In the genomic region with DNA sequence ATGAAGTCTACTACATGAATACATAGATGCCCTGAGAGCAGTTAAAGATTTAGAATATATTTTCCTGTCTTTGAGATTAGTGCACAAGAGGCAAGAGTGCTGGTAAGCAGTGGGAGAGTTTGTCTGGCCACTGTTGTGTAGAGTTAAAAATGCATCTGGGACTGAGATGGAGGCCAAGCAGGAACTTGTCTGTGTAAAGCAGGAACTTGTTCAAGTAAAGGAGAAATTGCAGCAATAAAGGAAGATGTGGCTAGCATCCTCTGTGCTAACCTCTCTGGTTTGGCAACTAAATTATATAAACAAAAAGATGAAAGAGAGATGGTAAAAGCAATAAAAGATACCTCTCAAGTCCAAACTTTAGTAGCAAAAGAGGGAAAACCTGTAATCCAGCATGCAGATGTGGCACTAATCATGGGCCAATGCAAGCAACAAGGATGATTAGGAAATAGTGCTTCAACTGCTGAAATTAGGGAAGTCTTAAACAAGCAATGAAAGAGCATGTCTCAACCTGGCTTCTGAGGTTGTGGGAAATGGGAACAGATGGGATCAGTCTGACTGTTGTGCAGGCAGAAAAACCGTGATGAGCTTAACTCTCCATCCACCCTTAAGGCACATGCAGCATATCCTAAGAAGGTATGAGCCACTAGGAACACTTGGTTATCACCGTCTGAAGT, we compare ENCODE assay signal across 20 mouse cellular contexts. TPM values are rescaled to one million over a fixed set of nuclear protein-coding genes. Genes with fewer than 3 reads are reported as not detected.
DNase-seq lines count a peak whose midpoint lies in the region; ATAC-seq lines count a peak whose summit lies in the region.
"Had no signal": no experiment of that assay in that cellular context is flagged by ENCODE, and none has a peak within 500 bp of the region (broad histone marks: within the 10 kb centered on the region; RNA-seq: fewer than 3 reads in every experiment).

No protein-coding gene starts in this region.

- H3K27ac ChIP-seq in embryonic facial prominence, embryonic 14.5 days (replicated peaks; ENCODE audit: low read depth, low read length): no peak overlapping the region
- no peak overlapping the region for H3K27ac ChIP-seq in embryonic facial prominence, embryonic 10.5 days (replicated peaks)
- H3K27ac ChIP-seq: embryonic facial prominence, embryonic 12.5 days; forebrain, embryonic 13.5 days; heart, embryonic 13.5 days; hindbrain, embryonic 14.5 days had no signal

- no peak overlapping the region for H3K4me2 ChIP-seq in embryonic facial prominence, embryonic 14.5 days (ENCODE audit: low read depth, low read length)
- H3K4me2 ChIP-seq: embryonic facial prominence, embryonic 12.5 days; forebrain, embryonic 13.5 days; heart, embryonic 13.5 days; hindbrain, embryonic 14.5 days had no signal

- H3K9ac ChIP-seq in embryonic facial prominence, embryonic 14.5 days (ENCODE audit: low read depth, low read length): no peak overlapping the region
- H3K9ac ChIP-seq: embryonic facial prominence, embryonic 12.5 days; forebrain, embryonic 13.5 days; forebrain, postnatal 0 days; heart, embryonic 13.5 days; hindbrain, embryonic 14.5 days had no signal

- no peaks in the 10 kb centered on the region for H3K4me1 ChIP-seq in embryonic facial prominence, embryonic 14.5 days (ENCODE audit: control insufficient read depth, insufficient read depth, low read length)
- no peaks in the 10 kb centered on the region for H3K4me1 ChIP-seq in embryonic facial prominence, embryonic 10.5 days
- H3K4me1 ChIP-seq: forebrain, embryonic 13.5 days had no signal

- H3K36me3 ChIP-seq in embryonic facial prominence, embryonic 14.5 days (ENCODE audit: control insufficient read depth, insufficient read depth, low read length): no peaks in the 10 kb centered on the region
- H3K36me3 ChIP-seq in embryonic facial prominence, embryonic 10.5 days (replicated peaks): no peaks in the 10 kb centered on the region
- H3K36me3 ChIP-seq: embryonic facial prominence, embryonic 12.5 days; heart, embryonic 13.5 days had no signal

- peak; percentile 17 for DNase-seq in embryonic facial prominence, embryonic 14.5 days (ENCODE audit: low spot score)
- DNase-seq in embryonic facial prominence, embryonic 10.5 days (ENCODE audit: low spot score): no peak
- peak; percentile 7 for DNase-seq in brain, adult 2 months (ENCODE audit: low read depth, low spot score)
- no peak for DNase-seq in heart, postnatal 4 days
- DNase-seq in frontal cortex, postnatal 14 days (ENCODE audit: low spot score in 2 of 2): no peak
- no peak for DNase-seq in testis, postnatal 14 days (ENCODE audit: low spot score)
- DNase-seq: adrenal gland, postnatal 10 days; cerebellum, adult 2 months; cerebellum, postnatal 10 days; embryo, embryonic 11 days; forebrain, postnatal 0 days; gastrocnemius, postnatal 36 days; heart, postnatal 36 days had no signal

- H3K9me3 ChIP-seq in embryonic facial prominence, embryonic 14.5 days (ENCODE audit: control insufficient read depth, low read length): no peaks in the 10 kb centered on the region
- H3K9me3 ChIP-seq in embryonic facial prominence, embryonic 10.5 days: no peaks in the 10 kb centered on the region
- H3K9me3 ChIP-seq: embryonic facial prominence, embryonic 12.5 days; forebrain, embryonic 13.5 days; heart, embryonic 13.5 days had no signal

- no peak for ATAC-seq in embryonic facial prominence, embryonic 14.5 days (ENCODE audit: low read depth)
- peak; percentile 87 for ATAC-seq in granulocyte monocyte progenitor cell, adult 5-6 weeks (replicated peaks; ENCODE audit: poor library complexity, severe bottlenecking)
- ATAC-seq in megakaryocyte progenitor cell, adult 5-6 weeks (replicated peaks; ENCODE audit: poor library complexity): peak; percentile 89
- ATAC-seq: forebrain, embryonic 13.5 days; forebrain, postnatal 0 days; intestine, embryonic 16.5 days had no signal

- 48% methylated on average over 2 of the region's 2 CpGs for WGBS in embryonic facial prominence, embryonic 14.5 days
- WGBS in embryonic facial prominence, embryonic 10.5 days: 69% methylated on average over 2 of the region's 2 CpGs

- H3K27me3 ChIP-seq in embryonic facial prominence, embryonic 14.5 days (replicated peaks; ENCODE audit: control insufficient read depth, insufficient read depth, low read length): no peaks in the 10 kb centered on the region
- no peaks in the 10 kb centered on the region for H3K27me3 ChIP-seq in embryonic facial prominence, embryonic 10.5 days (replicated peaks; ENCODE audit: low read depth, poor library complexity, severe bottlenecking)
- H3K27me3 ChIP-seq: embryonic facial prominence, embryonic 12.5 days; forebrain, embryonic 13.5 days; heart, embryonic 13.5 days had no signal

- no peak overlapping the region for H3K4me3 ChIP-seq in embryonic facial prominence, embryonic 14.5 days (ENCODE audit: low read depth, low read length)
- no peak overlapping the region for H3K4me3 ChIP-seq in embryonic facial prominence, embryonic 10.5 days
- H3K4me3 ChIP-seq: embryonic facial prominence, embryonic 12.5 days; forebrain, embryonic 13.5 days; heart, embryonic 13.5 days had no signal

RNA-seq across cellular contexts. Expression of a gene that starts 11.2 kb away (rescaled TPM):
- polyA plus RNA-seq in embryonic facial prominence, embryonic 14.5 days (2014; fragmentation: Nextera tagmentation; extraction: Ambion mirVana): 15.0 and 15.6 TPM in 2 replicates
- polyA plus RNA-seq in embryonic facial prominence, embryonic 10.5 days (2016; fragmentation: Nextera tagmentation; extraction: Ambion mirVana): 12.6 and 12.7 TPM in 2 replicates
- 9.6 and 14.1 TPM in 2 replicates for total RNA-seq in granulocyte monocyte progenitor cell, adult 5-6 weeks (2014; fragmentation: Nextera tagmentation)
- total RNA-seq in granulocyte monocyte progenitor cell, adult 5-6 weeks (2017): 11.6 and 12.5 TPM in 2 replicates
- total RNA-seq in megakaryocyte progenitor cell, adult 5-6 weeks (2015): 20.1 and 25.3 TPM in 2 replicates
- 9.2 and 10.9 TPM in 2 replicates for total RNA-seq in megakaryocyte progenitor cell, adult 5-6 weeks (2017)
- total RNA-seq in heart, postnatal 4 days (2021): 10 to 100 TPM; 12.7 to 14.3 TPM

Comparison
In these comparisons a context has a peak if more than half of its experiments do, and no peak if none do; other contexts are left out.
1. DNase-seq: peak in embryonic facial prominence, embryonic 14.5 days (single experiment) and brain, adult 2 months (single experiment); none in embryonic facial prominence, embryonic 10.5 days (single experiment), heart, postnatal 4 days (single experiment), frontal cortex, postnatal 14 days (0 of 2) and testis, postnatal 14 days (single experiment).